Mouse (Mus musculus): ENCODE data around the gene Mettl5.

- TF ChIP-seq GATA1 (IDR thresholded peaks at IDR 0.05; ENCODE audit: low read length) (no peak), TAL1 (IDR thresholded peaks at IDR 0.05; ENCODE audit: low read length) (no peak)
Measured at GRCm38 (mm10) chr2:69896224-69896581, 10.8 kb upstream of the Mettl5 start.
